Mouse (Mus musculus) thymus, adult 18-20 months (tissue): ENCODE data around the gene Thra.
"Not testable (repeated sequence)": the region's sequence is repeated elsewhere in the genome, so short reads cannot be mapped to it uniquely, and the experiment has no call there.

Source experiments
- DNase-seq, 2 experiments: peaks; one replicate each; pipeline ENCODE4 v3.0.0; 2022; ENCODE audit warnings: mixed read lengths in 2 of 2

The Thra gene

GRCm38 (mm10) chr11:98740393-98741050 lies at the start of gene Thra:
Gene Thra, plus strand, starts transcription at chr11:98740638.
- no peak for DNase-seq

GRCm38 (mm10) chr11:98693201-98693600 lies 47.2 kb upstream of the Thra start:
- DNase-seq, result peak; percentile 81

- DNase-seq, result no peak
Observed at GRCm38 (mm10) chr11:98693746-98694145, 46.7 kb upstream of the Thra start.

GRCm38 (mm10) chr11:98694301-98694700 lies 46.1 kb upstream of the Thra start:
- DNase-seq, result no peak

- no peak for DNase-seq
Observed at GRCm38 (mm10) chr11:98695408-98695807, 45.0 kb upstream of the Thra start.

GRCm38 (mm10) chr11:98696454-98697216 lies 43.8 kb upstream of the Thra start:
- no peak for DNase-seq

- no peak for DNase-seq
Observed at GRCm38 (mm10) chr11:98697225-98697624, 43.2 kb upstream of the Thra start.

- no peak for DNase-seq
Observed at GRCm38 (mm10) chr11:98698849-98699640, 41.4 kb upstream of the Thra start.

- DNase-seq, result peak; percentile 38 to 47
Observed at GRCm38 (mm10) chr11:98699911-98700310, 40.5 kb upstream of the Thra start.

GRCm38 (mm10) chr11:98701213-98701670 lies 39.2 kb upstream of the Thra start, which contains the start of gene Csf3:
Gene Csf3, plus strand, starts transcription at chr11:98701263.
- no peak for DNase-seq

- DNase-seq, result no peak
Observed at GRCm38 (mm10) chr11:98702323-98702722, 38.1 kb upstream of the Thra start.

GRCm38 (mm10) chr11:98705021-98705420 lies 35.4 kb upstream of the Thra start:
- no peak for DNase-seq

GRCm38 (mm10) chr11:98707401-98708281 lies 32.8 kb upstream of the Thra start:
- DNase-seq, result no peak

GRCm38 (mm10) chr11:98708282-98708956 lies 32.0 kb upstream of the Thra start:
- no peak for DNase-seq

GRCm38 (mm10) chr11:98709001-98709741 lies 31.3 kb upstream of the Thra start:
- DNase-seq, result no peak

- DNase-seq, result peak; percentile 37 to 48
Observed at GRCm38 (mm10) chr11:98710416-98711045, 29.9 kb upstream of the Thra start.

GRCm38 (mm10) chr11:98711046-98711434 lies 29.4 kb upstream of the Thra start:
- DNase-seq, result no peak

- not testable (repeated sequence) for DNase-seq
Observed at GRCm38 (mm10) chr11:98712009-98712408, 28.4 kb upstream of the Thra start.

GRCm38 (mm10) chr11:98713703-98714102 lies 26.7 kb upstream of the Thra start:
- DNase-seq, result no peak

GRCm38 (mm10) chr11:98715946-98716345 lies 24.5 kb upstream of the Thra start:
- no peak for DNase-seq
